Mouse (Mus musculus) thymus, adult 2 months (tissue): ENCODE data around the gene Abcg8.

Experiments used
- CTCF ChIP-seq: fragments of 200-500 bp; IDR thresholded peaks from 2 replicates; pipeline ENCODE4 v1.5.1; 2012; ENCODE audit warnings: mild to moderate bottlenecking, control low read depth, low read length, moderate library complexity, borderline replicate concordance; ENCODE audit not compliant: control insufficient read depth, poor library complexity, insufficient read depth; ENCODE audit errors: extremely low read depth
- POLR2A ChIP-seq: fragments of 200-500 bp; IDR thresholded peaks from 2 replicates; pipeline ENCODE4 v1.6.1; 2012; ENCODE audit warnings: mild to moderate bottlenecking, low read length, control low read depth, moderate library complexity; ENCODE audit not compliant: control insufficient read depth, poor library complexity, insufficient read depth; ENCODE audit errors: extremely low read depth

DNA sequence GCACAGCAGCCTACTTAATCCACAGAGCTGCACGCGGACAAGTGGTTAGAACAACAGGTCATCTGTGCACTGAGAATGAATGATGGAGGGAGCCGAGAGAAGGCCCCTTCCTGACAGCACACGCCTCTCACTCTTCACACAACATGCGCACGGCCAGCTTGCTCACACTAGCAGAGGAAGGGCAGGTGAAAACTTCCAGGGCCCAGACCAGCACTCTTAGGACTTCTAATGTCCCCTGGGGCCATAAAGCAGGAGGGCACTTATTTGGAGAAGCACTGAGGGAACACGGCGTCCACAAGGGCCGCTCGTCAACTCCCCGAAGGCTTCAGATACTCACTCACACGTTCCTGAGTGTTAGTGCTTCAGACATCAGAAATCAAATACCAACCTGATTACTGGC is 55.3 kb downstream of the Abcg8 start:
- TF ChIP-seq POLR2A = no peak
- no peak for TF ChIP-seq CTCF
